Mouse (Mus musculus): ENCODE data around the gene Krt7. TPM values are rescaled to one million over a fixed set of nuclear protein-coding genes. Genes with fewer than 3 reads are reported as not detected.

The Krt7 gene
- total and polyA plus RNA-seq, 2 experiments from 2014 or later = 0.73 to 0.95 TPM

DNA sequence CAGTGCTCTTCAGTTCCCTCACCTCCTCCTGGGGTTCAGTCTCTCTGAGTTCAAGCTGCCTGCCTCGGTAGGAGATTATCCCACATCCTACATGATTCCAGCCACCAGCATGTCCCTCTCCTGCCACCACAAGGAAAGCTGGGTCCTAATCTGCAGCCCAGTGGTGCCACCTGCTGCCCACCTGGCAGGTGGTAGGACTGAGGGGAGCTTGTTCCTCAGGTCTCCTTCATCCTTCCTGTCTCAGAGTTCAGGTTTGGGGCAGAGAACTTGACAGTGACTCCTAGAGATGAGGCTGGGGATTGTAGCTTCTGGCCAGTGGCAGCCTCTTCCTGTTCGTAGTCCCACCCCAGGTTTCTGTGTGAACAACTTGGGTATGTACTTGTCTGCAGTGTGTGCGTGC lies 23.7 kb upstream of the Krt7 start:
- no peaks in the 10 kb centered on the region for H3K27me3 ChIP-seq (ENCODE audit: insufficient read depth, low read length)
- H3K4me3 ChIP-seq (ENCODE audit: low read length) = no peak overlapping the region
- H3K9me3 ChIP-seq (ENCODE audit: low read length) = no peaks in the 10 kb centered on the region
- no peak overlapping the region for H3K27ac ChIP-seq
- TF ChIP-seq CTCF (IDR thresholded peaks at IDR 0.05; ENCODE audit: low read depth) = peak; percentile 54
- no peak overlapping the region for H3K4me2 ChIP-seq (ENCODE audit: low read depth, low read length)
- WGBS = 59% methylated on average over 3 of the region's 3 CpGs
- no peaks in the 10 kb centered on the region for H3K4me1 ChIP-seq (ENCODE audit: insufficient read depth, low read length)
- H3K9ac ChIP-seq (replicated peaks; ENCODE audit: low read length) = no peak overlapping the region
- DNase-seq (ENCODE audit: low spot score) (no peak), ATAC-seq (no peak)
- H3K36me3 ChIP-seq (ENCODE audit: insufficient read depth, low read length) = no peaks in the 10 kb centered on the region

DNA sequence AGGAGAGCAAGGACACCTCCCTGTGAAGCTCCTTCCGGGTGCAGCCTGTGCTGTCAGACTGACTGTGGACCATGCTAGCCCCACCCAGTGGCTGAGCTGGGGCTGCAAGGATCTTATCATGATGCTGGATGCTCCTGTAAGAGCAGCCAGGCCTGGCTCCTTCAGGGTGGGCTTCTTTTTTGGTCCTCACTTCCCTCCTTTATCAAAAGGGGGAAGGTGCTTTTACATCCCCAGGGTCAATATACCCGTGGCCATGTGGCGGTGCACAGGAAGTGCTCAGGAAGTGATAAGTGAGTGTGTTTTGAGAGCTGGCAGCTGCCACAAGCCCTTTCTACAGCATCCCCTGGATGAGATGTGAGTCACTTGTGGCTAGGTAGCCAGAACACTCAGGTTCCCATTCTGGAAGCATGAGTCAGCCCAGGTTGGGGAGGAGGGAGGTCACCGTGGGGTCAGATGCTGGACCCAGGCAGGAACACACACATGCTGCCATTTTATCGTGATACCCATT lies 22.8 kb upstream of the Krt7 start:
- ATAC-seq (no peak), DNase-seq (ENCODE audit: low spot score) (peak; percentile 39)
- H3K9ac ChIP-seq (replicated peaks; ENCODE audit: low read length) = no peak overlapping the region
- WGBS = 66% methylated on average over 5 of the region's 5 CpGs
- H3K4me1 ChIP-seq (ENCODE audit: insufficient read depth, low read length) = no peaks in the 10 kb centered on the region
- H3K4me2 ChIP-seq (ENCODE audit: low read depth, low read length) = no peak overlapping the region
- H3K9me3 ChIP-seq (ENCODE audit: low read length) = no peaks in the 10 kb centered on the region
- TF ChIP-seq CTCF (IDR thresholded peaks at IDR 0.05; ENCODE audit: low read depth) = peak; percentile 41; the same call in 1 of the 2 replicates
- H3K36me3 ChIP-seq (ENCODE audit: insufficient read depth, low read length) = no peaks in the 10 kb centered on the region
- no peak overlapping the region for H3K4me3 ChIP-seq (ENCODE audit: low read length)
- no peak overlapping the region for H3K27ac ChIP-seq
- H3K27me3 ChIP-seq (ENCODE audit: insufficient read depth, low read length) = no peaks in the 10 kb centered on the region

DNA sequence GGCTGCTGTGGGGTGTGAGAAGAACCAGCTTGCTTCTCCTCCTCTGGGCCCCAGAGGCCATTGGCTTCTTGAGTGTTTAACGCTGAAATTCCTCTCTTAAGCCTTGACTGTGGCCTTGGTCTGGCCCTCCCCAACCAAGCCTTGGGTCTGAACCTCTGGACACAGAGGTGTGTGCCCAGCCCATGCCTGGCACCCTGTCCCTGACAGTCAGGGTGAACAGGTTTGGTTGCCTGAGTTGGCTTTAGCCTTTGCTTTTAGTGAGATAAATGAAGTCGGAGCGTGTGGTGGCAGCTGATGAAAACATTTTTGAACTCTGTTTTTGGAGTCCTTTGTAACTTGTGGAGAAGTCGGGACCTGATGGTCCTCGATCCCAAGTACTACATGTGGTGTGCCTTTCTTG lies 20.6 kb upstream of the Krt7 start:
- 88% methylated on average over 5 of the region's 5 CpGs for WGBS

DNA sequence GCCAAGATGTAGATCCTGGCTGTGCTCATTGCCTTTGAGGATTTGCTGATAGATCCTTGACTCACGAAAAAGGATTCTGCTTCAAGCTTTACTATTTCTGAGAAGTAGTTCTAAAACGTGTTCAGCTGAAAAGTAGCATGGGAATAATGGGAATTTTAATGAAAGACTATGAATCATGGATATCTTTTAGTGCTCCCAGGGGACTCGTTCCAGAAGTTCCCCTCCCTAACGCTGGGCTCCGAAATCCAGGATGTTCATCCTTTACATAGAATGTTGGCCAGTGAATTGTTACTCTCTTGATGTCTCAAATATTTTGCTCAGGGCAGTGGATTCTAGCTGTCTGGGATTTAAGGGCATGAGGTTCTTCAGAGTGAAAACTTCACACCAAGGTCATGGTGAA lies 18.6 kb upstream of the Krt7 start:
- TF ChIP-seq CTCF (IDR thresholded peaks at IDR 0.05; ENCODE audit: low read depth) = no peak
- H3K27ac ChIP-seq = no peak overlapping the region
- no peak for ATAC-seq
- 75% methylated on average over 5 of the region's 5 CpGs for WGBS
- DNase-seq (ENCODE audit: low spot score) = no peak
- H3K4me2 ChIP-seq (ENCODE audit: low read depth, low read length) = no peak overlapping the region
- H3K4me3 ChIP-seq (ENCODE audit: low read length) = no peak overlapping the region
- 0 out of 2 replicates have a peak, but pooled peaks cover 3% of the 10 kb centered on the region for H3K4me1 ChIP-seq (ENCODE audit: insufficient read depth, low read length)
- H3K36me3 ChIP-seq (ENCODE audit: insufficient read depth, low read length) = no peaks in the 10 kb centered on the region
- H3K9ac ChIP-seq (replicated peaks; ENCODE audit: low read length) = no peak overlapping the region
- H3K9me3 ChIP-seq (ENCODE audit: low read length) = no peaks in the 10 kb centered on the region
- no peaks in the 10 kb centered on the region for H3K27me3 ChIP-seq (ENCODE audit: insufficient read depth, low read length)

More for the DNA sequence above, 20.6 kb upstream of the Krt7 start:
- no peaks in the 10 kb centered on the region for H3K36me3 ChIP-seq (ENCODE audit: insufficient read depth, low read length)
- TF ChIP-seq CTCF (IDR thresholded peaks at IDR 0.05; ENCODE audit: low read depth) = no peak
- H3K4me3 ChIP-seq (ENCODE audit: low read length) = no peak overlapping the region
- ATAC-seq (no peak), DNase-seq (ENCODE audit: low spot score) (no peak)
- no peak overlapping the region for H3K9ac ChIP-seq (replicated peaks; ENCODE audit: low read length)
- no peaks in the 10 kb centered on the region for H3K9me3 ChIP-seq (ENCODE audit: low read length)
- H3K4me1 ChIP-seq (ENCODE audit: insufficient read depth, low read length) = no peaks in the 10 kb centered on the region
- no peak overlapping the region for H3K27ac ChIP-seq
- H3K27me3 ChIP-seq (ENCODE audit: insufficient read depth, low read length) = no peaks in the 10 kb centered on the region
- H3K4me2 ChIP-seq (ENCODE audit: low read depth, low read length) = no peak overlapping the region

DNA sequence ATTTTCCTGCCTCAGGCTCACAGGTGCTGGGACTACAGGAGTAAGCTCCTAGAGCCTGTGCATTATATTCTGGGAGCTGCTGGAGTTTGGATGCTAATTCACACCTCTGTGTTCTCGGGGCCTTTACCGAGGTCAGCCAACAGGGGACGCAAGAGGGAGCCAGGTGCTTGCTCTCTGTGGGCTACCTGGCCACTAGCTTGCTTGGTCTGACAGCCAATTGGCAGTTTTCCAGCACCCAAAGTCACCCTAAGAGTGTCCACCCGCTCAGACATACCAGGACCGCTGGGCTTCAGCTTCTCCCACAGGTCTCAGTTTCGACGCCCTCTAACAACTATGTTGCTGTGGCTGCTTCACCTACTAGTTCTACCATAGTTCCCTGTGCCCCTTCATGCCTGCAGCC lies 15.9 kb upstream of the Krt7 start:
- Histone ChIP-seq H3K27me3 (ENCODE audit: insufficient read depth, low read length) (no peaks in the 10 kb centered on the region), H3K4me2 (ENCODE audit: low read depth, low read length) (no peak overlapping the region), H3K9me3 (ENCODE audit: low read length) (no peaks in the 10 kb centered on the region), H3K36me3 (ENCODE audit: insufficient read depth, low read length) (no peaks in the 10 kb centered on the region), H3K27ac (no peak overlapping the region), H3K4me3 (ENCODE audit: low read length) (no peak overlapping the region), H3K9ac (replicated peaks; ENCODE audit: low read length) (no peak overlapping the region), H3K4me1 (ENCODE audit: insufficient read depth, low read length) (0 out of 2 replicates have a peak, but pooled peaks cover 3% of the 10 kb centered on the region)
- TF ChIP-seq CTCF (IDR thresholded peaks at IDR 0.05; ENCODE audit: low read depth) = no peak
- WGBS = 64% methylated on average over 7 of the region's 7 CpGs
- DNase-seq (ENCODE audit: low spot score) = no peak
- ATAC-seq = no peak

DNA sequence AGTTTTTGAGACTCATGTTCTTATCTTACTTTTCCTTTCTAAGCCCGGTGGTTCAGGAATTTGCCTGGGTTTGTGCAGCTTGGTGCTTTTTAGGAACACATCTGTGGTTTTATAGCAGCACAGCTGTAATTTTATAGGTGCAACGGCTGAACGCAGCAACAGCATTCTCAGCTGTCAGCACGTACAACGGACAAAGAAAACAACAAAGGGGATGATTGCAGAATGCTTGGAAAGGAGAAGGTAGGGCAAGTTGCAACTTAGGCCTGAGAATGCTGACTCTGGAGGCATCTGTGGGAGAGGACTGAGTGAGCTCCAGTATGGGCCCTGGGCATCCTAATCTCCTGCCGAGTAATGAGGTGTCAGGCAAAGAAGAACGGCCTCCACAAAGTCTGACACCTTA lies 14.4 kb upstream of the Krt7 start:
- Histone ChIP-seq H3K9me3 (ENCODE audit: low read length) (no peaks in the 10 kb centered on the region), H3K9ac (replicated peaks; ENCODE audit: low read length) (no peak overlapping the region), H3K36me3 (ENCODE audit: insufficient read depth, low read length) (no peaks in the 10 kb centered on the region), H3K4me2 (ENCODE audit: low read depth, low read length) (no peak overlapping the region), H3K4me1 (ENCODE audit: insufficient read depth, low read length) (0 out of 2 replicates have a peak, but pooled peaks cover 3% of the 10 kb centered on the region), H3K27ac (no peak overlapping the region), H3K27me3 (ENCODE audit: insufficient read depth, low read length) (no peaks in the 10 kb centered on the region), H3K4me3 (ENCODE audit: low read length) (no peak overlapping the region)
- no peak for TF ChIP-seq CTCF (IDR thresholded peaks at IDR 0.05; ENCODE audit: low read depth)
- WGBS = 76% methylated on average over 7 of the region's 7 CpGs
- DNase-seq (ENCODE audit: low spot score) (no peak), ATAC-seq (no peak)

DNA sequence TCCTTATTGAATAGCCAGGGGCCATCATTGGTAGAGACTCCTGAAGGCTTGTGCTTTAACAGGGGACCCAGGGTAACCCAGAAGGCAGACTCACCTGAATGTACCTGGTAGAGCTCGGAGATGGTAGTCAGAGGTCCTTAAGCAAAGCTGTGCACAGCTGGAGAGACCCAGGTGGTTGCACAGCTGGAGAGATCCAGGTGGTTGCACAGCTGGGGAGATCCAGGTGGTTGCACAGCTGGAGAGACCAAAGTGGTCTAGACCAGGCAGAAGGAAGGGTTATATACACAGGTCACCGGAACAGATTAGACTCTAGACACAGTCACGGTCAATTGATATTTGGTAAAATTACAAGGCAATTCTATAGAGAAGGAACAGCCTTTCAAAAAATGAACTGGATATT lies 13.9 kb upstream of the Krt7 start:
- H3K27me3 ChIP-seq (ENCODE audit: insufficient read depth, low read length) = no peaks in the 10 kb centered on the region
- H3K4me1 ChIP-seq (ENCODE audit: insufficient read depth, low read length) = 0 out of 2 replicates have a peak, but pooled peaks cover 3% of the 10 kb centered on the region
- no peak overlapping the region for H3K4me2 ChIP-seq (ENCODE audit: low read depth, low read length)
- H3K9me3 ChIP-seq (ENCODE audit: low read length) = no peaks in the 10 kb centered on the region
- H3K27ac ChIP-seq = no peak overlapping the region
- no peak for TF ChIP-seq CTCF (IDR thresholded peaks at IDR 0.05; ENCODE audit: low read depth)
- 80% methylated on average over 3 of the region's 3 CpGs for WGBS
- no peaks in the 10 kb centered on the region for H3K36me3 ChIP-seq (ENCODE audit: insufficient read depth, low read length)
- no peak for ATAC-seq
- no peak overlapping the region for H3K4me3 ChIP-seq (ENCODE audit: low read length)
- H3K9ac ChIP-seq (replicated peaks; ENCODE audit: low read length) = no peak overlapping the region
- no peak for DNase-seq (ENCODE audit: low spot score)
